Mouse (Mus musculus) intestine, embryonic 15.5 days (tissue): ENCODE data around the gene Gemin6. TPM values are rescaled to one million over a fixed set of nuclear protein-coding genes. Genes with fewer than 3 reads are reported as not detected.
"Not testable (repeated sequence)": the region's sequence is repeated elsewhere in the genome, so short reads cannot be mapped to it uniquely, and the experiment has no call there.

Experiments
- ATAC-seq: fragments of 200-750 bp; cut with Nextera tagmentation; 2 replicates; pipeline ENCODE4 v1.8.0; 2017; ENCODE audit warnings: moderate TSS enrichment, moderate library complexity
- H3K27ac ChIP-seq: fragments of 300-500 bp; sonication (generic); 2 replicates; pipeline ENCODE4 v1.5.1; 2015; ENCODE audit warnings: mild to moderate bottlenecking, inconsistent platforms
- H3K27me3 ChIP-seq: fragments of 300-500 bp; sonication (generic); replicated peaks from 2 replicates; pipeline ENCODE4 v1.6.1; 2015; ENCODE audit warnings: inconsistent platforms
- H3K36me3 ChIP-seq: fragments of 300-500 bp; sonication (generic); 2 replicates; pipeline ENCODE4 v1.6.1; 2015; ENCODE audit warnings: inconsistent platforms
- H3K4me1 ChIP-seq: fragments of 300-500 bp; sonication (generic); replicated peaks from 2 replicates; pipeline ENCODE4 v1.6.1; 2015; ENCODE audit warnings: inconsistent platforms
- H3K4me2 ChIP-seq: fragments of 300-500 bp; sonication (generic); replicated peaks from 2 replicates; pipeline ENCODE4 v1.6.1; 2015; ENCODE audit warnings: mild to moderate bottlenecking, inconsistent platforms
- H3K4me3 ChIP-seq: fragments of 300-500 bp; sonication (generic); replicated peaks from 2 replicates; pipeline ENCODE4 v1.5.1; 2015; ENCODE audit warnings: inconsistent platforms
- H3K9ac ChIP-seq: fragments of 300-500 bp; sonication (generic); 2 replicates; pipeline ENCODE4 v1.6.1; 2015; ENCODE audit warnings: inconsistent platforms
- H3K9me3 ChIP-seq: fragments of 300-500 bp; sonication (generic); 2 replicates; pipeline ENCODE4 v1.6.1; 2016; ENCODE audit warnings: inconsistent platforms
- WGBS: fragments of 180-500 bp; shearing (Covaris S2); methylation state at CpG from one replicate; pipeline ENCODE4 v1.1.7; 2015; 5-methylcytosine and 5-hydroxymethylcytosine counted together
- polyA plus RNA-seq: library from polyadenylated mRNA; unstranded; fragments of >200 nt; fragmentation: Nextera tagmentation; extraction: Ambion mirVana; gene quantifications from 2 replicates; pipeline ENCODE4 v1.2.1, GENCODE M21; 2015

The Gemin6 gene
- polyA plus RNA-seq, 1 experiment from 2014 or later, result 44.9 TPM

DNA sequence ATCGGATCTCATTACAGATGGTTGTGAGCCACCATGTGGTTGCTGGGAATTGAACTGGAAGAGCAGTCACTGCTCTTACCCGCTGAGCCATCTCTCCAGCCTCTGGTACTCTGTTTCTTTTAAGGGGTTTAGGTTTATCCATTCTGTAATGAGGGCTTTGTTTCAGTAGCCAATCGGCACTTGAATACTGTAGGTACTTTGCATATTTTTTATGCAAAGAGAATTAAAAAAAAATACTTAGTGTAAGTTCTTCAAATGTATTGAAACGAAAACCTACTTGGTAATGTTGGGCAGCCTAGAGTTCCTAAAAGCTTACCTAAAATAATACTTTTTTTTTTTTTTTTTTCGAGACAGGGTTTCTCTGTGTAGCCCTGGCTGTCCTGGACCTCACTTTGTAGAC, 13.2 kb downstream of the Gemin6 start:
- H3K36me3 ChIP-seq, result peaks cover 23% of the 10 kb centered on the region; the same call in 1 of the 2 replicates
- H3K27ac ChIP-seq, result no peak overlapping the region
- ATAC-seq, result no peak
- H3K9me3 ChIP-seq, result no peaks in the 10 kb centered on the region
- H3K27me3 ChIP-seq, result no peaks in the 10 kb centered on the region
- no peak overlapping the region for H3K9ac ChIP-seq
- no peaks in the 10 kb centered on the region for H3K4me1 ChIP-seq
- no peak overlapping the region for H3K4me3 ChIP-seq
- WGBS, result 91% methylated on average over 5 of the region's 5 CpGs
- H3K4me2 ChIP-seq, result no peak overlapping the region

DNA sequence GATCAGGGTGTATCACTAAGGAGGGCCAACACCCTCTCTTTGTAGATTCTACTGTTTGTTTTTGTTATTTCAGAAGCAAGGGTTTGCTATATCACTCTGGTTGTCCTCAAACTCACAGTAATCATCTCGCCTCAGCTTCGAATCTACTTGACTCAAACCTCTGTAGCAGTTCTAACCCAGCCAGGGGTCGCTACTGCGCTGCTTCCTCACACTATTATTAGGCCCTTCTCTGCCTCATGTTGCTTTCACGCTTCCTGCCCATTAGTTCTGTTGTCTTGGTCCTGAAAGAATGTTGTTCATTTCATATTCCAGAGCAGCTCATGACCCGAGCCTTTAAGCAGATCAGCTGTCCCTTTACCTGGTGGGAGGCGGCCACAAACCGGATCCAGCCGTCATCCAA, 17.4 kb downstream of the Gemin6 start:
- H3K27ac ChIP-seq, result no peak overlapping the region
- WGBS, result 83% methylated on average over 9 of the region's 9 CpGs
- no peaks in the 10 kb centered on the region for H3K4me1 ChIP-seq
- no peaks in the 10 kb centered on the region for H3K27me3 ChIP-seq
- no peak overlapping the region for H3K9ac ChIP-seq
- no peak overlapping the region for H3K4me3 ChIP-seq
- ATAC-seq, result no peak
- H3K4me2 ChIP-seq, result no peak overlapping the region
- peaks cover 33% of the 10 kb centered on the region; the same call in 1 of the 2 replicates for H3K36me3 ChIP-seq
- no peaks in the 10 kb centered on the region for H3K9me3 ChIP-seq

DNA sequence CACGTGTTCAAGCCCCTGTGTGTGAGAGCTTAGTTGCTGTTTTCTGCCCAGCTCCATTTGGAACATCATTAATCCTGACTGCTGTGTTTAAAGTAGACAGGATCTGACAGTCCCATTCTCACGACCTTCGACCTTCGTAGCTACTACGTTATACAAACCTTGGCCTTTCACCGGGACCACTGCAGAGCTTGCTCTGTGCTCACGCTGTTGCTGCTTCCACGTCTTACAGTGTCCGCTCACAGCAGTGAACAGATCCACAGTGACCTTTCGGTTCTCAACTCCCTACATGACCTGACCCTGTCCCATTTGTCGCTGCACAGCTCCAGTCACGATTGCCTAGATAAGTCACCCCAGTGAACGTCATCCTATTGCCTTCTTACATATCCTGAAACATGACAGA, 18.9 kb downstream of the Gemin6 start:
- no peaks in the 10 kb centered on the region for H3K27me3 ChIP-seq
- no peak for ATAC-seq
- 52% methylated on average over 13 of the region's 13 CpGs for WGBS
- no peaks in the 10 kb centered on the region for H3K9me3 ChIP-seq
- no peaks in the 10 kb centered on the region for H3K4me1 ChIP-seq
- peaks cover 38% of the 10 kb centered on the region; the same call in 1 of the 2 replicates for H3K36me3 ChIP-seq
- no peak overlapping the region for H3K4me3 ChIP-seq
- no peak overlapping the region for H3K9ac ChIP-seq
- H3K27ac ChIP-seq, result no peak overlapping the region
- H3K4me2 ChIP-seq, result no peak overlapping the region

GRCm38 (mm10) chr17:80252757-80253525, 28.7 kb downstream of the Gemin6 start:
- no peak overlapping the region for H3K27ac ChIP-seq
- H3K4me1 ChIP-seq, result peaks cover 11% of the 10 kb centered on the region
- no peak overlapping the region for H3K9ac ChIP-seq
- ATAC-seq, result no peak
- H3K9me3 ChIP-seq, result no peaks in the 10 kb centered on the region; the same call in 1 of the 2 replicates
- peaks cover 35% of the 10 kb centered on the region for H3K36me3 ChIP-seq
- no peaks in the 10 kb centered on the region for H3K27me3 ChIP-seq
- H3K4me3 ChIP-seq, result no peak overlapping the region
- H3K4me2 ChIP-seq, result no peak overlapping the region
- WGBS, result 80% methylated on average over 13 of the region's 13 CpGs

DNA sequence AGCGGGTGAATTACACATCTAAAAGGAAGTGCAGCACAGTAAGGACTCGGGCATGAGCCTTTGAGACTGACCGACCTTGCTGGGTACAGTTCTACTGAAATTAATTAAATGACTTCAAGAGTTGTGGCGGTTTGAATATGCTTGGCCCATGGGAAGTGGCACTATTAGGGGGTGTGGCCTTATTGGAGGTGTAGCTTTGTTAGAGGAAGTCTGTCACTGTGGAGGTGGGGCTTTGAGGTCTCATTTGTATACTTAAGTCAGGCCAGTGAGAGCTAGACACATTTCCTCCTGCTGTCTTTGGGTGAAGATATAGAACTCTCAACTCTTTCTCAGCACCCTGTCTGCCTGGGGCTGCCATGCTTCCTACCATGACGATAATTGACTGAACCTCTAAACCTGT, 30.2 kb downstream of the Gemin6 start:
- H3K27me3 ChIP-seq, result no peaks in the 10 kb centered on the region
- no peaks in the 10 kb centered on the region; the same call in 1 of the 2 replicates for H3K9me3 ChIP-seq
- peaks cover 11% of the 10 kb centered on the region for H3K4me1 ChIP-seq
- no peak overlapping the region for H3K4me2 ChIP-seq
- H3K27ac ChIP-seq, result no peak overlapping the region
- H3K4me3 ChIP-seq, result no peak overlapping the region
- H3K9ac ChIP-seq, result no peak overlapping the region
- no peak for ATAC-seq
- 96% methylated on average over 5 of the region's 5 CpGs for WGBS
- peaks cover 35% of the 10 kb centered on the region for H3K36me3 ChIP-seq

DNA sequence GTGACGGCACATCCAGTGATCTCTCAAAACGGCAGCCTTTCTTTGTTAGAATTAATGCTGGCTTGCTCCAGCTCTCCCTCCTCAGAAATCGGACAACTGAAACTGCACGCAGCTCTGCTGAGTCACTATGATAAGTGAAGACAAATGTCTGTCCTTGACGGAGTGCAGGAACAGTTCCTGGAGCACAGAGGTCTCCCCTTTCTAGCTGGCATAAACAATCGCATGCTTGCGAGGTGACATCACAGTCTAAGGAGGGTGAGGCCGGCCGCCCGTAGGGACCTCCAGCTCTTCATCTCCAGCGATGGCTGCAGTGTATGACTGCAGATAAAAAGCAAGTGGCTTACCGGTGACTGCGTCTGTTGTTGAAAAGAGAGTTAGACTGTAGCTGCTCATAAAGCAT, 31.0 kb downstream of the Gemin6 start:
- Histone ChIP-seq H3K27me3 (no peaks in the 10 kb centered on the region), H3K9ac (no peak overlapping the region), H3K4me3 (no peak overlapping the region), H3K36me3 (peaks cover 29% of the 10 kb centered on the region), H3K4me2 (peak overlapping the region; percentile 22; the same call in 1 of the 2 replicates), H3K4me1 (peaks cover 11% of the 10 kb centered on the region), H3K27ac (peak overlapping the region; percentile 48; the same call in 1 of the 2 replicates), H3K9me3 (no peaks in the 10 kb centered on the region; the same call in 1 of the 2 replicates)
- ATAC-seq, result peak; percentile 93
- 17% methylated on average over 13 of the region's 13 CpGs for WGBS

DNA sequence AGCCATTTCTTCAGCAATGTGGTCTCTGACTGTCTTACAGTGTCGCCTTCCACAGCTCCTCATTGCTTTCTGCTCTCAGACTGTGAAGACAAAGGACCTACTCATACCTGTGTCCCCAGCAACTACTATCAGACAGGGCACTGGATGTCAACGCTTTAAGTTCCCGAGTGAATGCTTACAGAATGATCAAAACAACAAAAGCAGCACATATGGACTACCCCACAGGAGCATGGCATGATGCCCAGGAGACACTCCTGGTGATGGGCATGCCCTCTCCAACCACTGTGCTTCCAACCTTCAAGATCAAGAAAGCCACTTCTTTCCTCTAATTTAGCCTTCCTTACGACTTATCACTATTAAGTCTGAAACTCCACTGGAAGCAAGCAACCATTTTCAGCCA, 42.8 kb downstream of the Gemin6 start:
- no peak for ATAC-seq
- H3K9ac ChIP-seq, result no peak overlapping the region
- H3K4me3 ChIP-seq, result no peak overlapping the region
- no peak overlapping the region for H3K27ac ChIP-seq
- H3K27me3 ChIP-seq, result no peaks in the 10 kb centered on the region
- no peaks in the 10 kb centered on the region for H3K9me3 ChIP-seq
- no peaks in the 10 kb centered on the region for H3K4me1 ChIP-seq
- H3K36me3 ChIP-seq, result peaks cover 17% of the 10 kb centered on the region; the same call in 1 of the 2 replicates
- no peak overlapping the region for H3K4me2 ChIP-seq
- WGBS, result 90% methylated on average over 4 of the region's 4 CpGs

DNA sequence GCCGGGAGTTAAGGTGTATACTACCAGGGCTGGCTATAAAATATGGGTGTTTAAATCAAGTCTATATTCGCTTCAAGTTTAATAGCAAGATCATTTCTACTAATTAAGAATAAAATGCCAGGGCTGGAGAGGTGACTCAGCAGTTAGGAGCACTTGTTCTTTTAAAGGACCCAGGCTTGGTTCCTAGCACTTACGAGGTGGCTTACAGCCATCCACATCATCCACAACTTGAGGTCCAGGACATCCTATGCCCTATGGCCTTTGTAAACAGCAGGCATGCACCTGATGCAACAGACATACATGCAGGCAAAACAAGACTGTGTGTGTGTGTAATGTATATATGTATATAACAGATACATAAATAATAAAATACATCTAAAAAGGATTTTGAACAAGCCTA, 43.9 kb downstream of the Gemin6 start:
- Histone ChIP-seq H3K9ac (no peak overlapping the region), H3K4me3 (no peak overlapping the region), H3K4me2 (no peak overlapping the region), H3K9me3 (no peaks in the 10 kb centered on the region), H3K36me3 (peaks cover 22% of the 10 kb centered on the region), H3K27ac (no peak overlapping the region), H3K4me1 (no peaks in the 10 kb centered on the region), H3K27me3 (no peaks in the 10 kb centered on the region)
- WGBS, result 91% methylated on average over 3 of the region's 3 CpGs
- no peak for ATAC-seq

GRCm38 (mm10) chr17:80270622-80271021, 46.4 kb downstream of the Gemin6 start:
- H3K4me1 ChIP-seq, H3K9ac ChIP-seq, H3K4me3 ChIP-seq, H3K27ac ChIP-seq, ATAC-seq, H3K4me2 ChIP-seq, H3K27me3 ChIP-seq, H3K9me3 ChIP-seq: not testable (repeated sequence)
- peaks cover 22% of the 10 kb centered on the region for H3K36me3 ChIP-seq
- 94% methylated on average over 7 of the region's 7 CpGs for WGBS

Other genes with a start within 250 kb of the Gemin6 start
- 50.0 and 56.5 TPM in 2 replicates for gene Hnrnpll, start 162.1 kb upstream of the Gemin6 start, polyA plus RNA-seq
- 67.2 and 71.1 TPM in 2 replicates for gene Galm, start 97.0 kb upstream of the Gemin6 start, polyA plus RNA-seq
- gene Srsf7, start 17.1 kb upstream of the Gemin6 start, polyA plus RNA-seq, result 497 and 569 TPM in 2 replicates
- 0.11 and 0.16 TPM in 2 replicates for gene Ttc39d, start 17.0 kb upstream of the Gemin6 start, polyA plus RNA-seq
- 22.4 and 25.4 TPM in 2 replicates for gene Morn2, start 65.8 kb downstream of the Gemin6 start, polyA plus RNA-seq
- gene Dhx57, start 66.0 kb downstream of the Gemin6 start, polyA plus RNA-seq, result 12.9 and 13.4 TPM in 2 replicates
- 0.73 and 0.83 TPM in 2 replicates for gene Arhgef33, start 83.0 kb downstream of the Gemin6 start, polyA plus RNA-seq
- 0.92 and 1.4 TPM in 2 replicates for gene Gm10190, start 149.1 kb downstream of the Gemin6 start, polyA plus RNA-seq